Mouse (Mus musculus) embryonic facial prominence, embryonic 14.5 days (tissue): ENCODE measurements around the gene Abcc1. TPM values are rescaled to one million over a fixed set of nuclear protein-coding genes. Genes with fewer than 3 reads are reported as not detected.
A peak's percentile ranks its signal among the peaks of the same experiment; 100 is the strongest.

Experiments used
- ATAC-seq: fragments of 200-750 bp; cut with Nextera tagmentation; 2 replicates; pipeline ENCODE4 v1.8.0; 2017; ENCODE audit warnings: low read depth, moderate number of reproducible peaks, moderate TSS enrichment
- DNase-seq: peaks from one replicate; pipeline ENCODE4 v3.0.0-alpha.2; 2015; ENCODE audit warnings: low spot score
- H3K27ac ChIP-seq: fragments of 300-500 bp; sonication (generic); replicated peaks from 2 replicates; pipeline ENCODE4 v1.5.1; 2014; ENCODE audit warnings: low read depth, mild to moderate bottlenecking, low read length, moderate library complexity
- H3K27me3 ChIP-seq: fragments of 300-500 bp; sonication (generic); replicated peaks from 2 replicates; pipeline ENCODE4 v1.6.1; 2014; ENCODE audit warnings: low read length; ENCODE audit not compliant: control insufficient read depth, insufficient read depth
- H3K36me3 ChIP-seq: fragments of 300-500 bp; sonication (generic); 2 replicates; pipeline ENCODE4 v1.6.1; 2014; ENCODE audit warnings: low read length, mixed read lengths; ENCODE audit not compliant: control insufficient read depth, insufficient read depth
- H3K4me1 ChIP-seq: fragments of 300-500 bp; sonication (generic); 2 replicates; pipeline ENCODE4 v1.6.1; 2014; ENCODE audit warnings: antibody characterized with exemption, low read length; ENCODE audit not compliant: control insufficient read depth, insufficient read depth
- H3K4me2 ChIP-seq: fragments of 300-500 bp; sonication (generic); 2 replicates; pipeline ENCODE4 v1.6.1; 2014; ENCODE audit warnings: low read depth, mild to moderate bottlenecking, low read length, moderate library complexity, mixed read lengths
- H3K4me3 ChIP-seq: fragments of 300-500 bp; sonication (generic); 2 replicates; pipeline ENCODE4 v1.5.1; 2014; ENCODE audit warnings: low read depth, mild to moderate bottlenecking, low read length
- H3K9ac ChIP-seq: fragments of 300-500 bp; sonication (generic); 2 replicates; pipeline ENCODE4 v1.6.1; 2014; ENCODE audit warnings: low read depth, mild to moderate bottlenecking, low read length, moderate library complexity, mixed read lengths
- H3K9me3 ChIP-seq: fragments of 300-500 bp; sonication (generic); 2 replicates; pipeline ENCODE4 v1.6.1; 2016; ENCODE audit warnings: low read length; ENCODE audit not compliant: control insufficient read depth
- WGBS: fragments of 180-500 bp; shearing (Covaris S2); extraction: QIAGEN DNeasy Blood & Tissue Kit; methylation state at CpG from one replicate; pipeline ENCODE4 v1.1.7; 2014; 5-methylcytosine and 5-hydroxymethylcytosine counted together
- polyA plus RNA-seq: library from polyadenylated mRNA; unstranded; fragments of >200 nt; fragmentation: Nextera tagmentation; extraction: Ambion mirVana; gene quantifications from 2 replicates; pipeline ENCODE4 v1.2.1, GENCODE M21; 2014

The Abcc1 gene
- polyA plus RNA-seq, 1 experiment from 2014 or later: 10.4 TPM

DNA sequence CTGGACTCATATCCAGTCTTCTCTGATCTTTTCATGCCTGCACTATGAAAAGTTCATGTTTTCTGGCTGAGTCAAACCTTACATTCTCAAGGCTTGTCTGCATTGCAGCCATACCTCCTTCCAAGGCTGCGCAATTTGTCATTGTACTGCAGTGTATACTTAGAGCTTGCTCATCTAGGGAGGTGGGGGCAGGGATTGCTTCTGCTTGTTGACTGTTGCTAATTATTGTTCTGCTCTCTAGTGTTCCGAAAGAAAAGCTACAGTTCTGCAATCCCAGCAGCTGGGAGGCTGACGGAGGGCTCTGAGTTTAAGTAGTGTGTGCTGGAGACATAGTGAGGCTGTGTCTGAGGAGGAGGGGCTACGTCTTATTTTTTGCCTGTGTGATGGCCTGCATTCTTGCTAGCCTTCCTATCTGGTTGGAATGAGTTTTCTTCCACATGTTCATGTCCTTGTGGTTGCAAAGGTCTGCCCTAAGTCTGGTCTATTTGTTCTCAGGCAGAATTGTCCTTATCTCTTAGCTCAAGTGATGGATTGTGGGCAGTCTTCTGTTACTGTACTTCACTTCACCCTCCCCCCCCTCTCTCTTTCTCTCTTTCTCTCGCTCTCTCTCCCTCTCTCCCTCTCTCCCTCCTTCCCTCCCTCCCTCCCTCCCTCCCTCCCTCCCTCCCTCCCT, 90.2 kb downstream of the Abcc1 start:
- H3K36me3 ChIP-seq: no peaks in the 10 kb centered on the region
- H3K9ac ChIP-seq: no peak overlapping the region
- peak; percentile 19 for DNase-seq
- WGBS: 73% methylated on average over 5 of the region's 5 CpGs
- H3K27ac ChIP-seq: no peak overlapping the region
- no peak overlapping the region for H3K4me2 ChIP-seq
- no peaks in the 10 kb centered on the region for H3K27me3 ChIP-seq
- ATAC-seq: 0 out of 2 replicates have a peak, but pooled peaks have one; percentile 26
- H3K4me3 ChIP-seq: no peak overlapping the region
- H3K4me1 ChIP-seq: no peaks in the 10 kb centered on the region
- no peaks in the 10 kb centered on the region for H3K9me3 ChIP-seq

DNA sequence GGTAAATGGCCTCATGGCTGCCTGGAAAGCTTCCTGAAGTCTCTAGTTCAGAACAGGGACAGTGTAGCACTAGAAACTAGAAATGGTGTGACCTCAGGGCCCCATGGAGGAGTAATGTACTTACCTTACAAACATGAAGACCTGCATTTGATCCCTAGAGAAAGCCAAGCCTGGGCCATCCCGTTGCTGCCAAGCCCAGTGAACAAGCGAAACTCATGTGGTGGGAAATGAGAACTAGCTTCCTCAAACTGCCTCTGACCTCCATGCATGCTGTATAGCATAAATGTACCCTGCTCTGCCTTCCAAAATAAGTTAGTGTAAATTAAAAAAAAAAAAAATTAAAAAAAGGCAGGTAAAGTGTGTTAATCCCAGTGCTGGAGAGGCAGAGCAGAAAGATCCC, 101.2 kb downstream of the Abcc1 start:
- no peaks in the 10 kb centered on the region for H3K4me1 ChIP-seq
- DNase-seq (no peak), ATAC-seq (no peak)
- no peaks in the 10 kb centered on the region for H3K27me3 ChIP-seq
- no peak overlapping the region for H3K9ac ChIP-seq
- 93% methylated on average over 2 of the region's 2 CpGs for WGBS
- H3K4me2 ChIP-seq: no peak overlapping the region
- H3K27ac ChIP-seq: no peak overlapping the region
- peaks cover 60% of the 10 kb centered on the region for H3K36me3 ChIP-seq
- no peaks in the 10 kb centered on the region for H3K9me3 ChIP-seq
- no peak overlapping the region for H3K4me3 ChIP-seq

DNA sequence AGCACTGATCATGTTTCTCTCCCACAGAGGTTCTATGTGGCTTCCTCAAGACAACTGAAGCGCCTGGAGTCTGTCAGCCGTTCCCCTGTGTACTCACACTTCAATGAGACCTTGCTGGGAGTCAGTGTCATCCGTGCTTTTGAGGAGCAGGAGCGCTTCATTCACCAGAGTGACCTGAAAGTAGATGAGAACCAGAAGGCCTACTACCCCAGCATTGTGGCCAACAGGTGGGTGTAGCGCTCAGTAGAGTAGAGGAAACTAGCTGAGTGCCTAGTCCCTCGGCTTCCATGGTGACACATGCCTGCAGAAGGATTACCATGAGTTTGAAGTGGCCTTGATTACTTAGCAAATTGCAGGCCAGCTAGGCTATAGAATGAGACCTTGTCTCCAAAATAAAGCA, 103.7 kb downstream of the Abcc1 start:
- Histone ChIP-seq H3K4me3 (no peak overlapping the region), H3K27me3 (no peaks in the 10 kb centered on the region), H3K9me3 (no peaks in the 10 kb centered on the region), H3K36me3 (peaks cover 46% of the 10 kb centered on the region), H3K27ac (no peak overlapping the region), H3K4me1 (no peaks in the 10 kb centered on the region), H3K9ac (no peak overlapping the region), H3K4me2 (no peak overlapping the region)
- DNase-seq (no peak), ATAC-seq (no peak)
- 95% methylated on average over 6 of the region's 6 CpGs for WGBS

DNA sequence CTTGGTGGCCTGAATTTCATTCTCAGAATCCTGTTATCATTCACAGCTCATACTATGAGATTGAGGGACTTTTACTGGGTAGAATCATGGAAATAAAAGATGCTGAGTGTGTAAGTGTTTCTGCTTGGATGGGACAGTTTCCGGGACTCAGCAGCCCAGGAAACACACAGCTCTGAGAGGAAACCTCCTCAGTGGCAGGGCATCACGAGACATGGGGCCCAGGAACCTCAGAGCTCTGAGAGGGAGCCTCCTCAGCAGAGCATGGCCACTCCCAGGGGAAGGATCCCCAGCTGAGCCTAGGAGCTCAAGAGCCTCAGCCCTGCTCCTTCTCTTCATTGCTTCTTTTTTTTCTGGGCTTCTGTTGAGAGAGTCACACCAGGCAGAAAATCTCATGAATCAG, 107.0 kb downstream of the Abcc1 start:
- H3K4me2 ChIP-seq: no peak overlapping the region
- 86% methylated on average over 2 of the region's 2 CpGs for WGBS
- DNase-seq (no peak), ATAC-seq (no peak)
- H3K4me3 ChIP-seq: no peak overlapping the region
- no peaks in the 10 kb centered on the region for H3K4me1 ChIP-seq
- H3K27ac ChIP-seq: no peak overlapping the region
- no peaks in the 10 kb centered on the region for H3K27me3 ChIP-seq
- H3K36me3 ChIP-seq: peaks cover 59% of the 10 kb centered on the region
- no peaks in the 10 kb centered on the region for H3K9me3 ChIP-seq
- no peak overlapping the region for H3K9ac ChIP-seq

DNA sequence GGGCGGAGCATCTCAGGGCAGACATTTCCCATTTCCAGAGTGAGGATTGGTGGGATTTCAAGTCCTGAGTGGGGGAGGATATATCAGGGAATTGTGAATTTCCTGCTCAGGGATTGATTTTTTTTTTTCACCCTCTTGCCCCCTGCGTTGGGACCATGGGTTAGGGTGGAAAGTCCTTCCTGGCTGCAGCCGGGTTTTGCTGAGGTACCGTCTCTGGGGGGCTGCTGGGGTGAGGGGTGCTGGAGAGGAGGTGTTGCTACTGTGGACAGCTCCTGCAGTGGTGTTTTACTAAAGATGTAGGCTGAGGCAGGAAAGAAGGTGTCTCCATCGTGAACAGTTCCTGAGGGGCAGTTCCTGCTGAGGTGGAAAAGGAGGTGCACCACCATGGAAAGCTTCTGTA, 107.5 kb downstream of the Abcc1 start:
- 93% methylated on average over 5 of the region's 5 CpGs for WGBS
- no peak overlapping the region for H3K9ac ChIP-seq
- H3K27ac ChIP-seq: no peak overlapping the region
- no peak overlapping the region for H3K4me3 ChIP-seq
- no peaks in the 10 kb centered on the region for H3K4me1 ChIP-seq
- H3K4me2 ChIP-seq: no peak overlapping the region
- ATAC-seq: no peak
- DNase-seq: no peak
- peaks cover 58% of the 10 kb centered on the region for H3K36me3 ChIP-seq
- H3K9me3 ChIP-seq: no peaks in the 10 kb centered on the region
- H3K27me3 ChIP-seq: no peaks in the 10 kb centered on the region

DNA sequence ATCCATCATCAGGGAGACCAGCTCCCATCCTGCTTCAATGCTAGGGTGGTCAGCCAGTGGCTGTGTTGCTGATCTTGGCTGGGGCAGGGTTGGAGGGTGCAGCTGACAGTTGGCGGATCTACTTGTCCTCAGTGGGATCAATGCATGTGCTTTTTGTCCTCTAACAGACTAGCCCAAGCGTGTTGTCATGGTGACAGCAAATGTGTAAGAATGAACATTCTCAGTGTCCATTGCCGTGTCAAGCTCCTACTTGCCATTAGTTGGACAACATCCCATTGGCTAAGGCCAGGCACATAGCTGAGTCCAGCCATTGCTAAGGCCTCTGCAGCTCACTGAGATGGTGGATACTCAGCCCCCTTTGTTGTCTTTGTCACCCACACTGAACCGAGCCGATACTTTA, 110.8 kb downstream of the Abcc1 start:
- H3K27me3 ChIP-seq: no peaks in the 10 kb centered on the region
- no peaks in the 10 kb centered on the region for H3K9me3 ChIP-seq
- no peak overlapping the region for H3K4me2 ChIP-seq
- H3K9ac ChIP-seq: no peak overlapping the region
- no peak overlapping the region for H3K27ac ChIP-seq
- 88% methylated on average over 5 of the region's 5 CpGs for WGBS
- no peaks in the 10 kb centered on the region for H3K4me1 ChIP-seq
- peaks cover 45% of the 10 kb centered on the region for H3K36me3 ChIP-seq
- ATAC-seq (no peak), DNase-seq (no peak)
- H3K4me3 ChIP-seq: no peak overlapping the region

DNA sequence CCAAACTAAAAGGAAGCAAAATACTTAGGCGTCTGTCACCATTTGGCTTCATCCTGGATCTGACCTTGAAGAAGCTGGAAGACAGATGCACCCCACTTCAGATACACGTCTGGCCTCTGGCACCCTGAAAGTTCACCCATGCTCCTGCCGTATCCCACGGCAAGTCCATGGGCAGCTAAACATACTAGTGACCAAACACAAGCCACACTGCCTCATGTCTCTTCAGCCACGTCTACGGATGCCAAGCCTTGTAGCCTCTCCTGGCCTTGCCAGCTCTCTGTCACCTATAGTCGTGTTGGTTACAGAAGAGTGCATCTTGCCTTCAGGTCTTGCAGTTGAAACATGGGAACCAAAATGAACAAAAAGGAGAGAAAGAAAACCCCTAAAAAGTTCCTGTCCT, 112.3 kb downstream of the Abcc1 start:
- Histone ChIP-seq H3K4me1 (no peaks in the 10 kb centered on the region), H3K27me3 (no peaks in the 10 kb centered on the region), H3K9ac (no peak overlapping the region), H3K4me2 (no peak overlapping the region), H3K9me3 (no peaks in the 10 kb centered on the region), H3K4me3 (no peak overlapping the region), H3K27ac (no peak overlapping the region), H3K36me3 (peaks cover 35% of the 10 kb centered on the region)
- DNase-seq: no peak
- 86% methylated on average over 7 of the region's 7 CpGs for WGBS
- no peak for ATAC-seq

DNA sequence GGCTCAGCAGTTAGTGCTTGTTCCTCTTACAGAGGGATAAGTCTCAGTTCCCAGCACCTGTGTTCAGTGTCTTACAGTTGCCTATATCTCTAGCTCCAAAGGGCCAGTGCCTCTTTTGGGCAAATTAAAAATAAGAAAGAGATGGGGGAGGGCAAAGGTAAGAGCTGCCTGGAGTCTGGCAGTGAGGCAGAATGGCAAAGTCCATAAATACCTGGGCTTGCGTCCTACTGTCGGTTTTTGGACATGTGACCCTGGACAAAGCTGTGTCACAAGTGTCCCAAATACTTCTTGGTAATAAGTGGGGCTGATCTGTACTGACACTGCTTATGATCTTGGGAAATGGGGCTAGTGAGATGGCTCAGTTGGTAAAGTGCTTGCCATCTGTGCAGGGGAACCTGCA, 113.6 kb downstream of the Abcc1 start:
- H3K4me1 ChIP-seq: no peaks in the 10 kb centered on the region
- ATAC-seq (no peak), DNase-seq (no peak)
- H3K4me2 ChIP-seq: no peak overlapping the region
- H3K9me3 ChIP-seq: no peaks in the 10 kb centered on the region
- 90% methylated on average over 2 of the region's 2 CpGs for WGBS
- no peak overlapping the region for H3K27ac ChIP-seq
- no peak overlapping the region for H3K9ac ChIP-seq
- peaks cover 35% of the 10 kb centered on the region for H3K36me3 ChIP-seq
- no peak overlapping the region for H3K4me3 ChIP-seq
- no peaks in the 10 kb centered on the region for H3K27me3 ChIP-seq

DNA sequence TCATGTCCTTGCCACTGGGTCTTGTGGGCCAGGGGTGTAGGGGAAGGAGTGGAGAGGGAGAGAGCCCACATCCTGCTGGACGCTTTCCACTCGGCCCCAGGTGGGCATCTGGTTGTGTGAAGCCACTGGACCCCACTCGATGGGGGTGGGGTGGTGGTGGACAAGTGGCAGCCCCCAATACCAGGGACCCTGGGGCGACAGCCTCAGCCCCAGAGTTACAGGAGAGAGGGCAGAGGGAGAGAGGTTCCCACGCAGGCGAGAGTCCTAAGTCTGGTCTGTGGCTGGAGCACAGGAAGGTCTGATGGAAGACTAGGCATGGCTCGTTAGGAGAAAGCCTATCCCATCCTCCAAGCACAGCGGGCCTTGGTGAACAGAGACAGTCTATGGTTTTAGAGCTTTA, 114.7 kb downstream of the Abcc1 start:
- Histone ChIP-seq H3K4me2 (no peak overlapping the region), H3K4me3 (no peak overlapping the region), H3K27me3 (no peaks in the 10 kb centered on the region), H3K36me3 (peaks cover 29% of the 10 kb centered on the region), H3K4me1 (no peaks in the 10 kb centered on the region), H3K9me3 (no peaks in the 10 kb centered on the region), H3K9ac (no peak overlapping the region), H3K27ac (no peak overlapping the region)
- DNase-seq (no peak), ATAC-seq (no peak)
- 83% methylated on average over 8 of the region's 8 CpGs for WGBS
